Mouse (Mus musculus) regulatory T cell (primary cell): ENCODE results near the gene Flrt1.
"Not testable (repeated sequence)": the region's sequence is repeated elsewhere in the genome, so short reads cannot be mapped to it uniquely, and the experiment has no call there.

Experiments used
- in situ Hi-C: fragments of 300-600 bp; cut with MboI, MseI; formaldehyde crosslinking; loops from one replicate; pipeline ENCODE4 v1.15.1; 2025; ENCODE audit warnings: high pct_unique_total_duplicates

The Flrt1 gene

DNA sequence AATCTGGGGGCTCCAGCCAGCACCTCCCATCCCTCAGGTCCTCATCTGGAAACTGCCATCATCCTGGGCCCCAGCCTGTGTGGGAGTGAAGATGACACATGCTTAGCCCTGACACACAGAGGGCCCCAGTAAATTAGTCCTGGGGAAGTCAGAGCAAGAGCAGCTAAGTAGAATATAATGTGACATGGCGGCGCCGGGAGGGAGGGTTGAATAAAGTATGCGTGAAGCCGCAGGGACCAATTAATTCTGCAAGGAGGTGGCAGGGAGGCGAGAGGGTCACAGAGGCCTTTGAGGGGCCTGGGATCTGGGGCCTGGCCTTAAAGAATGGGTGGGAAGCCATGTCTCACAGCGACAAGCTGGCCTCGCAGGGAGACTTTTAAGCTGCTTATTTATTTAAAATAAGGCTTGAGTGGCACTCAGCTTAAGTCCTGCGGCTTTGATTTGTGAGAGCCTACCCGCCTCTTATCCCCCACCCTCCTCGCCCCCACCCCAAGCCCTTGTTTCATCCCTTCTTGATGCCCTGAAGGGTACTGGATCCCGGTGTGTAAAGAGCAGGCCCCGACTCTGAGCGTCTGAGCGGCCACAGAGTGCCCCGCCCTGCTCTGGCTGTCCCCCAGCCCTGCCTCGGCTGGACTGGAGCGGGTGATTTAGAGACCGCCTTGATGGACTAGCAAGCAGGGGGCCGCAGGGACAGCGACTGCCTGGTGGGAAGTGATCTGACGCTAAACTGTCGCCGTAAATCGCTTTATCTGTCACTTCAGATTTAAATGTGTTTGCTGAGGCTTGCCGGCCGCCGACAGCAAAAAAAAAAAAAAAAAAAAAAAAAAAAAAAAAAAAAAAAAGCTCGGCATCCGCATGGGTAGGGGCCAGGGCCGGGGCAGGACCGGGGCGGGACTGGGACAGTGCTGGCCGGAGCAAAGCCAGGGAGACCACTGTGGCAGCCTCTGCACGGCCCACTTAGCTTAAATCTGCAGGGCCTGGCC, 35.5 kb downstream of the Flrt1 start:
- in situ Hi-C loops: loop anchor here (5.0 to 10.0 kb wide), 4 partner anchors 37 to 355 kb away; partner anchors contain the start of gene Flrt1

DNA sequence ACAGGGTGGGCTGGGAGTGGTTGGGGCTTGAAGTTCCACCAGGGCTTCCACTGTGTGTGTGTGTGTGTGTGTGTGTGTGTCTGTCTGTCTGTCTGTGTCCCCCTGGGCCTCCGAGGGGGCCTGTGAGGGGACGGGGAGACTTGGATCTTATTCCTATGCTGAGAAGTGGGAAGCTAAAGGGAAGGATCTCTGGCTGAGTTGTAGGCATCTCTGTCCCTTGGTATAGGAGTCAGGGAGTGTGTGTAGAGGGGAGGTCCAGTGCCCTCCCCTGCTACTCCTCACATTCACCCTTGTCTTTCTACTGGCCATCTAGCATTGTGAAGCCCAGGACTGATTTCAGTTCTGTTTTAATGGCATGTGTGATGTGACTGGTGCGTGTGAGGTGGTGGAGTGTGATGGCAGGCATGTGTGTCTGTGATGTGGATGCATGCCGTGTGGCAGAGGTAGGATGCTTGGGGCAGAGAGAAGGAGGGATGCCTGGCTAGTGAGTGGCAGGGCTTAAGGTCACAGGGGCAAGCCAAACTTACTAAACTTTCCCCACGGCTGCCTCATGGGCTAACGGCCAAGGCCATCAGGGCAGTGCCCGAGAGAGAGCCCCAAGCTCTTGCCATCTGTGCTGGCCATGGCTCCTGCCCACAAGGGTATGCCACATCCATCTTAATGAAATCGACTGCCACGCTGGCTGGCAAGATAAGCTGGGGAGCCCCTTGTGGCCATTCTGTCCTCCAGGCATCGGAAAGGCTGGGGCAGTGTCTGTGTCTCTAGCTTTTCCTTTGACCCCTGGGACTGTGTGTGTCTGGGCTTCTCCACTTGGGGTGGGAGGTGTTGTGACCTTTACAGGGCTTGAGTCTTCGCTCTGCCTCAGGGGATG, 36.6 kb downstream of the Flrt1 start:
- in situ Hi-C loops: loop anchor here (5.0 to 10.0 kb wide), 2 partner anchors 38 to 266 kb away; partner anchors contain the start of gene Flrt1

GRCm38 (mm10) chr19:7068136-7068535, 37.4 kb downstream of the Flrt1 start:
- in situ Hi-C loops: loop anchor here (5.0 to 10.0 kb wide), 2 partner anchors 39 to 267 kb away; partner anchors contain the start of gene Flrt1

GRCm38 (mm10) chr19:7067344-7068050, 38.0 kb downstream of the Flrt1 start:
- in situ Hi-C loops: loop anchor here (5.0 to 10.0 kb wide), 2 partner anchors 40 to 267 kb away; partner anchors contain the start of gene Flrt1

DNA sequence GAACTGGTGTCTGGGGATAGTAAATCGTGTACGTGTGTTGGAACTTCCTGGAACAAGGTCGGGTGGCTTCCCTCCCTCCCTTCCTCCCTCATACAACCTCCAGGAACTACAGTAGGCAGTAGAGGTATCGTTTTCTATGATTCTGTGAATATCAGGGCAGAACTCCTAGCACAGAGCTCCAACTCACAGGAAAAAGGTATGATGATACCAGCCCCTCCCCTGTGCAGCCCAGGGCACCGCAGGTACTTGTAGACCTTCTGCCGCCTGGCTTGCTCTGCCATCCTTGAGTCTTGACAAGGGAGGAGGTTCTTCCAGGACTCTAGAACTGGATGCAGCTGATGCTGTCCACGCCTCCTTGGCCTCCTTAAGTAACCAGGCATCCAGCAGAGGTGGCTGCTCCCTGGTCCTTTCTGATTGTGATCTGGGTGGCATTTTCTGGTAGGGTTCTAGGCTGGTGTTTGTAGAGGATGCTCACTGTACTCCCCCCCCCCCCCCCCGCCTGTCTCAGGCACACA, 38.6 kb downstream of the Flrt1 start:
- in situ Hi-C loops: loop anchor here (5.0 to 10.0 kb wide), 2 partner anchors 40 to 268 kb away; partner anchors contain the start of gene Flrt1

GRCm38 (mm10) chr19:7066034-7066827, 39.3 kb downstream of the Flrt1 start:
- in situ Hi-C loops: loop anchor here (5.0 to 10.0 kb wide), 2 partner anchors 41 to 269 kb away; partner anchors contain the start of gene Flrt1

DNA sequence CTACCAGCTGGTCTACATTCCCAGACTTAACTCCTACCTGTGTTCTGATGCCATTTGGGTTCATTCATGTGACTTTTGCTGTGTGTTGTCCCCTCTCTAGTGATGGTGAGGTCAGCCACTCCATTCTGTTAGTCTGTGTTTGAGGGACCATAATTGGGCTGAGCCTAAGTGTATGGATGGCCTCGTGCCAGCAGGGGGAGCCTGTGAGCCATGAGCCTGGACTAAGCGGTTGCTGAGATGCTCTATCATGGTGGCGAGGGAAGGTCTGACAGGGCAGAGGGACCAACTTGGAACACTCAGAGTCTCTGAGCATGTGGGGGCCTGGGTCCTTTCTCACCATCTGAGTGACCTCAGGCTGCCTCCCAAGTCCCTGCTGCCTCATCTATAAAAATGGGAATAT, 41.0 kb downstream of the Flrt1 start:
- in situ Hi-C loops: loop anchor here (10.0 kb wide), 1 partner anchor 270 kb away; no protein-coding TSS in a partner anchor

GRCm38 (mm10) chr19:7062916-7063315, 42.6 kb downstream of the Flrt1 start:
- in situ Hi-C loops: loop anchor here (10.0 kb wide), 1 partner anchor 272 kb away; no protein-coding TSS in a partner anchor

GRCm38 (mm10) chr19:7062110-7062509, 43.4 kb downstream of the Flrt1 start:
- in situ Hi-C loops: loop anchor here (10.0 kb wide), 1 partner anchor 273 kb away; no protein-coding TSS in a partner anchor

- in situ Hi-C loops: no loop called here
Measured at GRCm38 (mm10) chr19:7058541-7058940, 47.0 kb downstream of the Flrt1 start.

DNA sequence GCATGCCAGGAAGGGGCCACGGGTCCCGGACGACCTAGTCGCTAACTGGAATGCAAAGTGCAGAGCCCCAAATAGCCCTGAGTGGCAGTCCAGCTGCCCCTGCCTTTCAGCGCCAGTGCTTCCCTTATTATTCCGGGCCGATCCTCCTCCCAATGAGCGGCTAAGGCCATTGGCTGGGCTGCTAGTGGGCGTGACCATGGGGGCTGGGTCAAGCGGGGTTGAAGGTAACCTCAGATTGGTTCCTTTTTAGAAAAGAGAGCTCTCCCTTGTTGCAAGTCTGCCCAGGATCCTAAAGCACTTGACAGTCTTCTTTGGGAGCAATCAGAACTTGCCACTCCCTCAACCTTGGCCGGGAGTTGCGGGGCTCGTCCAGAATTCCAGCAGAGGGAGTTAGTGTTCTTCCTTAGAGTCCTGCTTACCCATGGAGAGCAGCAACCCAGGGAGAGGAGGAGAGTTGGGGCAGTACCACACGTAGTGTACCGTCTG, 47.8 kb downstream of the Flrt1 start:
- in situ Hi-C loops: no loop called here

- in situ Hi-C loops: no loop called here
Measured at GRCm38 (mm10) chr19:7057126-7057721, 48.3 kb downstream of the Flrt1 start.

DNA sequence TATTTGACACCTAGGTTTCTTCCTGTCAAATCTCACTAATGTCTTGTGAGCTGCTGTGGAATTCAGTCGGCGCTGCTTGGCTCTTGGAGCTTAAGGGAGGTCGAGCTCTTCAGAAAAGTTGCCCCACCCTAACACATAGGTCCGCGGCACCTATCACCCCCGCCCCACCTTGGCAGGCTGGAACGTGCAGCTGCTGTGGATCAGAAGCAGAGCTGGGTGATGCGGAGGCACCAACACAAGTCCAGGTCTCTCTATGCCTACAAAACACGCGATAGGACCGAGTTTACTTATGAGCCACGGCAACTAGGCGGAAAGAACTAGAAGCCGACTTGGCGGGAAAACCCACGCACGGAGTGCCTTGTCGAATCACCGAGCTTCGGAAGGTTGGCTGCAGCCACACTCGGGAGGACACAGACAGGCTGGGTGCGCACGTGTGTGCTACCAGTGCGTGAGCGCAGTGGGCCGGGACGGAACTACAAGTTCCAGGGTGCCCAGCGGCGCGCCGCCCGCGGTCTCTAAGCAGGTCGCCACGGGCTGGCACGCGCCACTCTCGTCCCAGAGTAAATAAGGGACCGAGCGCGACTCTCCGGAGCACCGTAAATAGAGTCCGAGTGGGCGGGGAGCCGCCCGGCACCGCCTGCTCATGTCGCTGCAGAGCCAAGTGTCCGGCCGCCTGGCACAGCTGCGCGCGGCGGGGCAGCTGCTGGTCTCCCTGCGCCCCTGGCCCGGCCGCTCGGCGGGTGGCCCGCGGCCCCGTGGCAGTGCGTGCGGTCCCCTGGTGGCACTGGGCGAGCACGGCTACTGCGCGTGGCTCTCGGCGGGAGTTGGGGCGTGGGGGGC, 49.1 kb downstream of the Flrt1 start, which contains the start of gene Macrod1:
Macrod1 (plus strand) TSS at position 563 of the 840 bp plus-strand sequence.
- in situ Hi-C loops: no loop called here

DNA sequence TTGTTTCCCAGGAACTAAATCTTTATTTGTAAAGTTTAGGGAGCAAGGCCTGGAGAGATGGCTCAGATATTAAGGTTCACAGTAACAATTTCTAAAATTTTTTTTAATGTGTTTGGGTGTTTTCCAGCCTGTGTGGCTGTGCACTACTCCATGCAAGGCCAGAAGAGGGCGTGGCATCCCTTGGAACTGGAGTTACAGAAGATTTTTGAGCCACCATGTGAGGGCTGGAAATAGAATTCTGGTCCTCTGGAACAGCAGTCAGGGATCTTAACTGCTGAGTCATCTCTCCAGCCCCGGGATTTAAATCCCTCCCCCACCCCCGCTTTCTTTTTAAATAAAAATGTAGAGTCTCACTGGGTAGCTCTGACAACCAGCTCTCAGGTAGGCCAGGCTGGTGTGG, 50.4 kb downstream of the Flrt1 start:
- in situ Hi-C loops: no loop called here

- in situ Hi-C loops: no loop called here
Measured at GRCm38 (mm10) chr19:7054772-7055171, 50.8 kb downstream of the Flrt1 start.

DNA sequence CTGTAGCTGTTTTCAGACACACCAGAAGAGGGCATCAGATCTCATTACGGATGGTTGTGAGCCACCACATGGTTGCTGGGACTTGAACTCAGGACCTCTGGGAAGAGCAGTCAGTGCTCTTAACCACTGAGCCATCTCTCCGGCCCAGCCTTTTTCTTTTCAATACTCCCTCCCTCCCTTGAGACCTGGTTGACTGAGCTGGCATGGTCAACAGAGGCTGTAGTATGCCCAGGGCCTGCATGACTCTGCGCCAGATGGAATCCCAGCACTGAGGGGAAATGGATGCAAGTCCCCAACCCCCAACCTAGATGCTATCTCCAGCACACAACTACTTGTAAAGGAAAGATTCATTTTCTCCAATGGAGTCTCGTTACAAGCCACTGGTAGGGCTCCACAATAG, 52.1 kb downstream of the Flrt1 start:
- in situ Hi-C loops: not testable (repeated sequence)

DNA sequence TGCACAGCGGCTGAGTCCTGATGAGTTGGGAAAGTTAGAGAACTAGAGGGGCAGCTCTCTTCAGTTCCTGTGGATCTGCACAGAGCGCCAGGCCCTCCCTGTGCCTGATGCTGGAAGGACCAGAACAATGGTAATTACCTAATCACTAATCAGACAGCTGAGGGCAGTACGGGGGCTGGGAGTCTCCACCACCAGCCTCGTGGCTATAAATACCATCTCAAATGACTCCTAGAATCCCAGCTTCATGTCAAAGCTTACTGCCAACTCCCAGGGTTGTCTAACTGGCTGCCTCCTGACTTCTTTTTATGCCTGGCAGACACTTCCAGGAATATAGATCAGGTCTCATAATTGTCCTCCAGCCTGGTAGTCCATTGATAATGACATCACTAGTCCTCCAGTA, 60.8 kb downstream of the Flrt1 start:
- in situ Hi-C loops: loop anchor here (25.0 kb wide), 1 partner anchor 1743 kb away; the partner anchor contains the start of genes Polr2g and Taf6l

DNA sequence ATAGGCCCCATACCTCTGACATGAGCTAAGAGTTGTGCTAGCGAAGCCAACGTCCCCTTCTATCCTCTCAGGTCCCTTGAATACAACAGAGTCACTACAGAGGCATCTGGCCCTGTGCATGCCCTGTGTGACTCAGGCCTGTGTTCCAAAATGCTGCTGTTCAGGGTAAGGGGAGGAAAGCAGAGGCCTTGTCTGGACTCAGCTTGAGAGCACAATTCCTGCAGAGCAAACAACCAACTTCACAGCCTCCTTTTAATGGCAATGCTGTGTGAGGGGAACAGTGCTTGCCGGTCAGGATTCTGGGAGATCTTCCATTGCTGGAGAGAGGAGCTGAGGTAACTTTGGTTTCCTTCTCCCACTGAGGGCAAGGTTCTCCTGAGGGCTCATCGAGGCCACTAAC, 61.2 kb downstream of the Flrt1 start:
- in situ Hi-C loops: loop anchor here (25.0 kb wide), 1 partner anchor 1743 kb away; the partner anchor contains the start of genes Polr2g and Taf6l
